Mouse (Mus musculus) cerebellum, postnatal 25 days (tissue): ENCODE data around the gene Tekt2.

Source experiments
- DNase-seq, 2 experiments: peaks; one replicate each; pipeline ENCODE4 v3.0.0; 2021; ENCODE audit warnings: mixed read lengths in 2 of 2

Gene Tekt2

DNA sequence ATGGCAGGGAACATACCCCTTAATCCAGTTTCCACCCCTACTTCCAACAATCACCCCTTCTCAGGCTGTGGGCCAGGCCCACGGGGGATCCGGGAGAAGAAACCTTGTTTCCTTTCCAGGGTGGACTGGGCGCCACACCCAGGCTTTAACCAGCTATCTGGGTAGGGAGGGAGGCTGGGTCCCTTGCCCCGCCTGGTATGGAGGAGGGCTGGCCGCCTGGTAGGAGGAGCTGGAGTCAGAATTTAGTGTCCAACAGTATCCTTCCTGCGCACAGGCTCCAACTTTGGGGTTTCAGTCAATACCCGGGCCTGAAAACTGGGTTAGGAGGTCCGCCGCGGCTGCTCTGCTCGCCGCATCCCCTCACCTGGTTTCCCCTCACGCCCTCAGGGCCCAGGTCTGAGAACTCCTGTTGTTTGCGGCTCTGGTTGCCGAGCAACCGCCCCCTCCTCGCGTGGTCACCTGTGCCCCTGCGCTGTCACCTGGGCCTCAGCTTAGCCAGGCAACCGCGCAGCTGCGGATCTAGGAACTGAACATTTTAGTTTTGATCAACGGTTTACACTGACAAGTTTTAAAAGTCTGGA, at the start of gene Tekt2:
Gene Tekt2, minus strand, starts transcription at position 408 of the 581 bp plus-strand sequence.
- DNase-seq, result peak in 1 of 2 experiments; percentile 37

DNA sequence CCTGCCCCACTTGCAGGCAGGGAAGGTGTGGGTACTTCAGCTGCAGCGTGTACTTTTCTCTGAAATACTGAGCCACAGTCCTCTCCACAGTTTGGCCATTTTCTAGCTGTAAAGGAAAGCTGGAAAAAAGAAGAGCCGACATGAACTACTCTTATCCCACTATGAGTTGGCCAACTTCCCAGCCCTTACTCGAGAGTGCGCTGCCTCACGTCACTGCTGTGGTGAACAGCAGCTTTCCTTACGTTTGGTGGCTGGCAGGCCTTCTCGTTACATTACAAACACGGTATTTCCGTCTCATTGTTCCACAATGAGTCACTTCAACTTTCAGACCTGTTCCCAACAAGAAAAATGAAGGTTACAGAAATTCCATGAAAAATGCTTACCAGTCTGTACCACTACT, 46.0 kb upstream of the Tekt2 start:
- no peak for DNase-seq

DNA sequence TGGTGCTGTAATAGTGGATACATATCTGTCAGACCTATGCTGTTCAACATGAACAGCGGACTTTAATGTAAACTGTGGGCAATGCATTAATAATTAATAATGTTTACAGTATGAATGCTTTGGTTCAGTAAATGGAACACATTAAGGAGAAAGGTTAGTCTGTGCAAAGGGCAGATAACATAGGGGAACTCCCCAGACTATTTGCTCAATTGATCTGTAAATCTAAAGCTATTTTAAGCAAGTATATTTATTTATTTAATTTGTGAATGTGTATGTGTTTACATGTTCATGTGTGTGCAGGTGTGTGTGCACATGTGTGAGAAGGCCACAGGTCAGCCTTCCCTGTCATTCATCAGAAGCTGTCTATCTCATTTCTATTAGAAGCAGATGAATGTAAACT, 34.6 kb upstream of the Tekt2 start:
- no peak for DNase-seq

DNA sequence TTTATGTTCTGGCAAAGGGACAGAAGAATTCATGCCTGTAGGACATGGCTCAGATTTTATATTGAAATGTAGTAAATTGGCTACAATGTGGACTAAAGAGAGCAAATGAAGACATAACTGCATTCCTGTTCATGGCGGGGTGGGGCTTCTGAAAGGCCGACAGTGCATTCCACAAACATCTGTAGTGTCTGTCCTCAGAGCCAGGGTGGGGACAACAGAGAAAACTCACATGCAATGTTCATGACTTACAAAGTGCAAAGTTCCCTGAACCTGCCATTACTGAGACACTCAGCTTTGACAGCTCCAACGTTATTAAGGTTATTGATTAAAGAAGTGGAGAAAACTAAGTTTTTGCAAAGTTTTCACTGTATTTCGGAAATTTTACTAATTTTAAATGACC, 18.0 kb upstream of the Tekt2 start:
- no peak for DNase-seq

DNA sequence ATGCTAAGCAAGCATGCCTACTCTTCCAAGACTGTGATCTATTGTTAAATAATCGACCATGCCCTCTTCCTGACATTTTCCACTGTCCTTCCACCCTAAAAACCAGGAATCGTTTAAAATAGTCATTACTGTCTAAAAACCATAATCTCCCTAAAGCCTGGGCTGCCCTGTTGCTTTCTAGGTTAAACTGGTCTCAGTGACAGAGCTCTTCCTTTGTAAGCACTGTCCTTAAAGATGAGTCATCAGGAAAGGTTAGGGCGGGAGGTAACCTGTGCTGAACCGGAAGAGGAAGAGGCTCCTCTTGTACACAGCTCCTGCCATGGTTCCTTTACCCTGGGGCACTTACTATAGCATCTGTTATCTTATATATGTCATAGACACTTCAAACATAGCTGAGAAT, 14.0 kb upstream of the Tekt2 start:
- no peak for DNase-seq

DNA sequence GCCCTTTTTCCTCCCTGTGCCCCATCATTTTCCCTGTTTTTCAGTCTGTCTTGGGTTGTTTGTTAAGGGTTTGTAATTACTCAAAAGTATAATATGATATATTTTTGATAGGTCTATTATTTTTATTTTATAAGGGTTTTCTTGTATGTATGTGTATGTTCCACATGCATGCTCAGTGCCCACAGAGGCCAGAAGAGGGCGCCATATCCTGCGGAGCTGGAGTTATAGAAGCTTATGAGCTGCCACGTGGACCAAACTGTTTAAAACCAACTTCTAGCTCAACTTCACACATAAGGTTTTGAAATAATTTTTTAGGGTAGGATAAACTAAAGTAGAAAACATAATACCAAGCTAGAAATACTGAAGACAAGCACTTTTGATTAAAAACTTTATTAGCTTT, 6.9 kb upstream of the Tekt2 start:
- DNase-seq, result peak in 1 of 2 experiments; percentile 30

DNA sequence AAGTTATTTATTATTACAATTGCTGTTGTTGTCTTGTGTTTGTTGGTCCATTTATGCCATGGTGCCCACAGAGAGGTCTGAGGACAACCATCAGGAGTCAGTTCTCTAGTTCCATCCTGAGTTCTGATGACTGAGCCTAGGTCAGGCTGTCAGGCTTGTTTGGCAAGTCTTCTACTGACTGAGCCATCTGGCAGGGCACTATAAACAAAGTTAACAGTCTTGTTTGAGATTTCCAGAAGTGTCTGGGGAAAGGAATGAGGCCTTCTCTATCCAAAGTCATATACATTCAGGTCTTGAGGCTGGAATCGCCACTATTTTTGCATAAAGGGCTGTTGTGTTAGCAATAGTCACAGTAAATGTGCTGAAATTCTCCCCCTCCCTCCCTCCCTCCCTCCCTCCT, 6.3 kb upstream of the Tekt2 start:
- DNase-seq, result no peak

DNA sequence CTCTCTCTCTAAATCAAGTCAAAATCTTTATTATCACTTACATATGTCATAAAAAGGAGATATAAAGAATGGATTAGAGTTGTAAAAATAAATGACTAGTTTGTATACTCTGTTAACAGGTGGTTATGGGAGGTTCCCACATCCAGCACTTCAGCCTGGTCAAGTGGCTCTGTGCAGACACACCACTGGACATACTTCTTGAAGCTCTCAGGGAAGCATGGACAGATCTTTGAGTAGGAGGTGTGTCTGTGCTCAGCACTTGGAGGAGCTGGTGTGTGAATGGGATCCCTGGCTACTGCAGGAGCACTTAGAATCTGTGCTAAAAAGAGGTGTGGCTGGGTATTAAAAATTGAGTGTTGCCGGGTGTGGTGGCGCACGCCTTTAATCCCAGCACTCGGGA, 4.8 kb upstream of the Tekt2 start:
- no peak for DNase-seq

DNA sequence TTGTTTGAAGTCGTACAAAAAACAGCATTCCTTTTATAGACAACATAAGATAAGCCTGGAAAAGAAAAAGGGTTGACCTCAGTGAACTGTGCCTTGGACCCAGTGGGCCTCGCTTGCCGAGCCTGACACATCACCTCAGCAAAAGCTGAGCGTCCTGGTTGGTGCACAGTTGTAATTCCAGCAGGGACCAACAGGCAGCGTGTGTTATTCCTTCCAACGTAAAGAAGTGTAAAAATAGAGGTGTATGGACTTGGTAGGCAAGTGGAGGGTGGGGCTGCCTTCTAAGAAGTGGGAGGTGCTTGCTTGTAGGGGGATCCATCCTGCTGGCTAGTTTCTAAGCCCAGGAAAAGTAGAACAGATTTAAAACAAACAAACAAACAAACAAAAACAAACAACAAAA, 548 bp upstream of the Tekt2 start:
- no peak for DNase-seq

DNA sequence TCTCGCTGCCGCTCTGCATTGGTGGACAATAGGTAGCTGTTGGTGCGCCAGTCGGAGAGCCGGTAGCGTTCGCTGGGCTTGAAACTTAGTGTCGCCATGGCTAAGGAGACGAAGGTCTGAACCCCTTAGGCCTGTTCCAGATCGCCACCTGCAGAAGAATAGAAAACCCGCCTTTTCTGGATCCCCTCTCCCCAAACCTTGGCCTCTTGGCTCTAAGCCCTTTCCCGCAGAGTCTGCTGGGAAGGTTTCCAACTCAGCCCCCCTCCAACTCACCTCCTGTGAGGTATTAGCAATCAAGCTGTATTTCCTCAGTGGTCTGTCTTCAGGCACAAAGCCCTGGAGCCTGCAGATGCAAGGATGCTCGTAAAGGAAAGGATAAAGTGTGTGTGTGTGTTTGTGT, 627 bp downstream of the Tekt2 start:
- DNase-seq, result peak in 1 of 2 experiments; percentile 33

DNA sequence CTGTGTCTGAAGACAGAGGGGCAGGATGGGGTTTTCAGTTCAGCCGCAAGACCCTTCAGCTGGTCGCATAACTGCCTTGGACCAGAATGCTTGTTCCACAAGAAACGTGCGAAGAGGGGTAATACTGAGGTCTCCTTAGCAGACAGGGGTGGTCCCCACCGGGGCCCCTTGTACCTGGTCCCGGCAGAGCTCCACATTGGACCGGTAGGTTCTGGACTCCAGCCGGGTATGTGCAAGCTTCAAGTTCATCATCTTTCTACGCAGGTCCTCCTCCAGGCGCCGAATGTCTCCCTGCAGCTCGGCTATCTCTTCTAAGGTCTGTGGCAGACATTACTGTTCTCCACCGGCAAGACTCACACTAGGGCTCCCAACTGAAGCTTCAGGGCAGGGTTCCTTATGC, 2.8 kb downstream of the Tekt2 start:
- no peak for DNase-seq

DNA sequence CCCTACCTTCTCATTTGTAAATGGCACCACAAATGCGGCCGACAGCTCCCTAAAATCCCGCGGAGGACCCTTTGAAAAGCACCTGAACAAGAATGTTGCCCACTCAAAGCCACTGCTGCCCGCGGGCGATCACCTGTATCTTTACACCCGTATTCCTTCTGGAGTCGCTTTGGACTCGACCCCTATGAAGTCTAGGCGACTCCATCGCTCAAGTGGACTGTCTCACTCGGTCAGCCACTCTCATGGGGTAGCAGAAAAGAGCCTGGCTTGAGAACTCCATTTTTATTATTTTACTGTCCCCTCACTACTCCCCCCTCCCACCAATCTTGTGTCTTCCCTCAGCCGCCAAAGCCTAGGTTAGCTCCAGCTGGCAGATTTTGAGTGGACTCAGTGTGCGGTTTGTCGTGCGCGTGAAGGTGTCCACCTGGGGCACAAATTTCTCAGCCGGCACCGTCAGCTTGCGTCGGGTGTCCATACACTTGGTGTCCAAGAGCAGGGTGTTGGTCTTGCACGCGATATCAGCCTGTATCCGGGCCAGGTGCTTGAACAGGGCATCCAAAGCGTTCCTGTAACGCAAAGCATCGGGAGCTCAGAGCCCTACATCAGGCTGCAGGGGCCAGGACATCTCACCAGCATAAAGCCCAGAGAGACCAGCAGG, 3.5 kb downstream of the Tekt2 start:
- peak in 1 of 2 experiments; percentile 50 for DNase-seq

DNA sequence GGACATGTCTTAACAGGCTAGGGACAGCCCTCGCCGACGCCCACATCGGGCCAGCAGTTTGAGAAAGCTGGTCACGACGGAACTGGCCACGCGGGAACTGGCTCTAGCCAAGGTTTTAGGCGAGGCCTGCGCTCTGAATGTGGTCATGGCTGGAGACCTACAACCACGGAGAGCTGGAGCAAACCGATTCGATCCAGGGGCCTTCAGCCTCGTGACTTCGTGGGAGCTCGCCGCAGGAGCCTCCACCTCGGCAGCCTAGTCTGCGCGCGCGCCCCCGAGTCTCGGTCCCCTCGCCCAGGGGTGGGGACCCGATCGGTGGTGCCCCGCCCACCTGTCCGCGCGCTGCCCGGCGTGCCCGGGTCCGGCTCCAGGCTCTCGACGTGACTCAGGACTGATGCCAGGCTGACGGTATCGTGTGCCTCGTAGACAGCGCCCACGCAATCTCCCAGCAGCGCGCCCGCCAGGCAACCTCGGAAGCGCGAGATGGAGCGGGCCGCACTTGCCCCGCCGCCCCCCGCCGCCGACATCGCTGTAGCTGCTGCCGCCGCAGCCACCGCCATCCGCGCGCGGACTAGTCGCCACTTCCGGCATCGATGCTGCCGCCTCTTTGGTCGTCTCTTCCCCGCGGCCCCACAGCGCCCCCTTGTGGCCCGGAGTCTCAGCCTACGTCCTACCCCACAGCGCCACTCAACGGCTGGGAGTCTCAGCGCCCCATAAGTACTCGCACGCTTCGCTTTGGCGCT, 4.2 kb downstream of the Tekt2 start, which contains the start of gene Adprhl2:
Gene Adprhl2, minus strand, starts transcription at position 593 of the 743 bp plus-strand sequence.
- DNase-seq, result peak; percentile 100

DNA sequence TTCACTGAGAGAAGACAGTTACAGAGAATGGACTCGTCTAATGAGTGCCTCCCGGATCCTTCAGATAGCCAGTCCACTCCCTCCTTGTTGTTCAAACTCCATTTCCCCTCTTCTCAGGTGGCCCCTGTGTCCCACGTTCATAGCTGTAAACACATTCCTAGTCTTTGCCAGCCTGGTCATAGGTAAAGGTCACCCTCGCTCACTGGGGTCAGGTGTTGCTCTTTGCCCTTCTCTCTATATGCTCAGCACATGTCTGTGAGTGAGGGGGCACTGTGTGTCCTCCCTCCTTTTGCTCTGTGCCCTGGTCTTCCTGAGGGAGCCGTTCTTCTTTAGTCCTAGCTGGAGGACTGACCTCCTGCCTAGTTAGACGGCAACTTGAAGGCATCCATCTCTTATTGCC, 5.7 kb downstream of the Tekt2 start:
- DNase-seq, result no peak

DNA sequence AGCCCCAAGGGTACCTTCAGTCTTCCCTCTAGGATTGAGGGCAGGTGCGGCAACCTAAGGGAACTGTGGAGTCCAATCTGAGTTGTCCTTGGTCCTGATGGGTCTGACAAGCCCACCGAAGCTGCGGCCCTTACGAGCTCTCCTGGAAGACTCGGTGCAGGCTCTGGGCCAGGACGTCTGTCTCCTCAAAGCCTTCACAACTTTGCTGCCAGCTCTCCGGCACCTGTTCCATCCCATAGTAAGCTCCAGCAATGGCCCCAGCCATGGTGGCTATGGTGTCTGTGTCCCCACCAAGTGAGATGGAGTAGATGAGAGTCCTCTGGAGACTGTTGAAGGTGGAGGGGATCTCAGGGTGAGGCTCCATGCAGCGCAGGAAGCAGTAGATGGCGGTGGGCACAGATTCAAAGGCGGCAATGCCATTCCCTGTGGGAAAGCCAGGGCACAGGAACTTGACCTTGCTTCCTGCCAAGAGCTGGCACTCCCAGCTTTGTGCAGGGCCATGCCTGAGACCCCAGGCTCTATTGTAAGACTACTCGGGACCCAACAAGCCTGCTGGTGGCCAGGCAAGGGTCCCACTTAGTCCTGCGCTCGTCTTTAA, 8.9 kb downstream of the Tekt2 start:
- DNase-seq, result peak in 1 of 2 experiments; percentile 42

DNA sequence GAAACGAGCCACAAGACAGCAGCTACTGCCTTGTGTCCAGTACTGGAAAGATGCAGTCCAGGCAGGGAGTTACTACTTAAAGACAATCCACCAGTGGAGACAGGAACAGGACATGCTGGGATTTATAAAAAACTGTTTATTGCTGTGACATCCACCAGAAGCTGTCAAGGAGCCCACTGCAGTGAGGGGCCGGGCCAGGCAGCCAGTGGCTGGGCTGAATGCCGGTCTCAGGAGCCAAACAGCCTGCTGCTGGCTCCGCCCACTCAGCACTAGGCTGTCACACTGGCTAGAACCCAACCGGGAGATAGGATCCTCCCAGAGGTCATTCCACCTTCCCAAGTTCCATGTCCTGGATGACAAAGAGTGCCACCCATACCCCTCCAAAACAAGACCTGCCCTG, 9.6 kb downstream of the Tekt2 start:
- peak; percentile 43 to 59 for DNase-seq

DNA sequence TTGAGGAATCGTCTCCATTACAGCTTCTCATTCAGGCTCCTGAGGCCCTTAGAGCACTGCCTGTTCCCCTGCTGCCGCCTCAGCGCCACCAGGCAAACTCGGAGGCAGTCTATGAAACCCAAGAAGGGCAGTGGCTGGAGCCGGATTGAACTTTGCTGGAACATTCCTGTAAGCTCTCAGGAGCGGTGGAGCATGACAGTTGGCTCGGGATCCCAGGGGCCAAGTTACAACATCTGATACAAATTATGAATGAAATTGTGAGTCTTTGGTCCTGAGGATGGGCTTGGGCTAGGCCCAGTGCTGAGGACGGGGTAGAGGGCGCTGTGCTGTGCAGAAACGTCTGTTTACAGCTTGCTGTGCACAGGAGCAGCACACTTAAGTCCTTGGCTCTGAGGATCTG, 11.1 kb downstream of the Tekt2 start:
- DNase-seq, result no peak

DNA sequence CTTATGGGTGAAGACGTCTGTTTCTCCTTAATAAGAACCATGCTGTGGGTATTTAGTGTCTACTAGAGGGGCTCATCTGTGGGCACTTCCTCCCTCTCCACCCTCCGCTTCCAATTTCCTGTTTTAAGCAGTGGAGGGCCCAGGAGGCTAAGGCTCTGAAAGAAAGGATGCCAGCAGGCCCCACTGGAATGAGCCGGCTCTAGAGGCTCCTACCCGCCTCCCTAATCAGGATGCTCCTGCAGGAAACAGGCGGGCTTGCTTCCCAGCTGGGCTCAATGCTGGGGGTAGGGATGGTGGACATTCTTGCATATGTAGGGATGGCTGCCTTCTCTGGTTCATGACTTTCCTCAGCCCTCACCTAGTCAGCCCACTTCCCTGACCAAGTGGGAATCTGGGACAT, 12.3 kb downstream of the Tekt2 start:
- DNase-seq, result no peak

DNA sequence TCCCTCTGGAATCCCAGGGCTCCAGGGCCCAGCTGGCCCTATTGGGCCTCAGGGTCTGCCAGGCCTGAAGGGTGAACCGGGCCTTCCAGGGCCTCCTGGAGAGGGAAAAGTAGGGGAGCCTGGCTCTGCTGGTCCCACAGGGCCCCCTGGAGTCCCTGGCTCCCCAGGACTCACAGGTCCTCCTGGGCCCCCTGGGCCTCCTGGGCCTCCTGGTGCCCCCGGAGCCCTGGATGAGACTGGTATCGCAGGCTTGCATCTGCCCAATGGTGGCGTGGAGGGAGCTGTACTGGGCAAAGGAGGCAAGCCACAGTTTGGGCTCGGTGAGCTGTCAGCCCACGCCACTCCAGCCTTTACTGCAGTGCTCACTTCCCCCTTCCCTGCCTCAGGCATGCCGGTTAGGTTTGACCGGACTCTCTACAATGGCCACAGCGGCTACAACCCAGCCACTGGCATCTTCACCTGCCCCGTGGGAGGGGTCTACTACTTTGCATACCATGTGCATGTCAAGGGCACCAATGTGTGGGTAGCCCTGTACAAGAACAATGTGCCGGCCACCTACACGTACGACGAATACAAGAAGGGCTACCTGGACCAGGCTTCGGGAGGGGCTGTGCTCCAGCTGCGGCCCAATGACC, 13.8 kb downstream of the Tekt2 start:
- DNase-seq, result no peak

DNA sequence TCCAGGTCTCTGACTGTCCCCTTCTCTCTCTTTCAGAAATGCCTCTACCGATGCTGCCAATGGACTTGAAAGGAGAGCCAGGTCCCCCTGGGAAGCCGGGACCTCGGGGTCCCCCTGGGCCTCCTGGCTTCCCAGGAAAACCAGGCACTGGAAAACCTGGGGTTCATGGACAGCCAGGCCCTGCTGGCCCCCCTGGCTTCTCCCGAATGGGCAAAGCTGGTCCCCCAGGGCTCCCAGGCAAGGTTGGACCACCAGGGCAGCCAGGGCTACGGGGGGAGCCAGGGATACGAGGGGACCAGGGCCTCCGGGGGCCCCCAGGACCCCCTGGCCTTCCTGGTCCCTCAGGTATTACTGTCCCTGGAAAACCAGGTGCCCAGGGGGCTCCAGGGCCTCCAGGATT, 15.1 kb downstream of the Tekt2 start:
- no peak for DNase-seq

DNA sequence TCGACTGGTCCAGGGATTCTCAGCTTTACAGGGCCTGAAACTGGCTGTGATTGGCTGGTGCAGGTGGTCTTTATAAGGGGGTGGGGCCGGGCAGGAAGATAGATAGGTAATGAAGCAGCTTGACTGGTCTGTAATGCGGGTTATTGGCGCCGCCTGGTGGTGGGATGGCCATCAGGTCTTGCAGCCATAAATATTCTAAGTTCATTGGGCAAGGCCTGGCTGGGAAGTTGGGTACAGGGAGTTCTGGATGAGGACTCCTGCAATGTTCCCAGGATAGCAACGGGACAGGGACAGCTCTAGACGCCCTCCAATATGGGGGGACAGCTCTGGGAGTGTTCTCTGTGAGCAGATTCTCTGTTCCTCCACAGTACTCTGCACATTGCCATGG, 15.6 kb downstream of the Tekt2 start:
- DNase-seq, result peak; percentile 95 to 97

DNA sequence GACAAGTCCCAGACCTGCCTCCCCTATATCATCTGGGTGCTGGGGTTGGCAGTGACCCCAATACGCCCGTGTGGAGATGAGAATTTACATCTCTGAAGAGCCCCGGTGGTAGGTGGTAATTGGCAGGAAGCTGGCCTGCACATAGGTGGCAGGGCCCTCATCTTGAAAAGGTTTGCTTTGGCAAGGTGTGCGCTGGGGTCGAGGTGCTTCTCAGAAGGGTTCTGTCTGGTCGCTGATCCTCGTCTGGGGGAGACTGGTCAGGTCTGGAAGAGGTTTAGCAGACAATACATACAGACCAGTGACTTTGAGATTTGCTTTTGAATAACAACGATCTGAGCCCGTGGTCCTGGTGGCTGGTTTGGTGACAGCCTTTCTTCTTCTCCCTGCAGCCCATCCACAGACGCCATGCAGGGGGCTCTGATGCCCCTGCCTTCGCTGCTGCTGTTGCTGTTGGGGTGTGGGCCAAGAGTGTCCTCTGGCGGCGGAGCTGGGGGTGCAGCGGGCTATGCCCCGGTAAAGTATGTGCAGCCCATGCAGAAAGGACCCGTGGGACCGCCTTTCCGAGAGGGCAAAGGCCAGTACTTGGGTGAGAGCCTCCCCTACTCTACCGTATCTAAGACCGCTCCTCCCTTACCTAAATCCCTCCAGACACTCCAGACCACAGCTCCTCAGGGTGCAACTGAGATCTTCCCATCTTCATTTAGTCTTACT, 16.1 kb downstream of the Tekt2 start:
- DNase-seq, result peak in 1 of 2 experiments; percentile 64

DNA sequence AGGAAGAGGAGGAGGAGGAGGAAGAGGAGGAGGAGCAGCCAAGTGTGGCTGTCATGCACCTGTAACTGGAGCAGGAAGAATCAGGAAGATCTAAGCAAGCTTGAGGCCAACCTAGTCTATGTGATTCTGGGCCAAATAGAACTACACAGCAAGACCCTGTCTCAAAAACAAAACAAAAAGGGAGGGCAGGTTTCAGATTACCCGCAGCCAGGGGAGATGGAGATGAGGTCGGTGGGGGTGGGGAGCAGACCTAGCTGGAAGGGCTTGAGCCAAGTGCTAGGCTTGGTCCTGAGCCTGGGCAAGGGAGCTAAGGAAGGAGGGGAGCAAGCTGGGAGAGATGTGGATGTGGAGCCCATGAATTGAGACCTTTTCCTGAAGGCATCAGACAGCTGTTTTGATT, 18.7 kb downstream of the Tekt2 start:
- DNase-seq, result no peak
